Mouse (Mus musculus) CD8-positive naive resting alpha-beta T cell, adult 2 months (primary cell): ENCODE results near the gene Bmpr1a.

ENCODE experiments used
- DNase-seq, 2 experiments: peaks; one replicate each; pipeline ENCODE4 v3.0.0; 2022; ENCODE audit warnings: low read depth in 2 of 2, low spot score in 2 of 2

Gene Bmpr1a

DNA sequence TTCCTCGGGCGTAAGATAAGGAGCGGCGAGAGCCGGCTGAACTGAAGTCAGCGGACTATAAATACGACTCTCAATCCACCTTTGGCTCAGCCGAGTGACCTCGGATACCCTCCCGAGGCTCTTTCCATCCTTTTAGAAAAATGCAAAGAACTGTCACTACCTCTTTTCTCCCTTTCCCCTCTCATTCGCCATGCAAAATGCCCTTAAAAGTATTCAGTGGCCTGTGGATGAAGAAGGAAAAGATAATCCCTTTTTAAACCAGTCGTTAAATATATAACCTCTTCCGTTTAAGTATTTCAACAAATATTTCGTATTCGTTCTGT, at the start of gene Bmpr1a:
TSS of gene Bmpr1a (minus strand) at position 17 of the 323 bp plus-strand sequence.
- no peak for DNase-seq

DNA sequence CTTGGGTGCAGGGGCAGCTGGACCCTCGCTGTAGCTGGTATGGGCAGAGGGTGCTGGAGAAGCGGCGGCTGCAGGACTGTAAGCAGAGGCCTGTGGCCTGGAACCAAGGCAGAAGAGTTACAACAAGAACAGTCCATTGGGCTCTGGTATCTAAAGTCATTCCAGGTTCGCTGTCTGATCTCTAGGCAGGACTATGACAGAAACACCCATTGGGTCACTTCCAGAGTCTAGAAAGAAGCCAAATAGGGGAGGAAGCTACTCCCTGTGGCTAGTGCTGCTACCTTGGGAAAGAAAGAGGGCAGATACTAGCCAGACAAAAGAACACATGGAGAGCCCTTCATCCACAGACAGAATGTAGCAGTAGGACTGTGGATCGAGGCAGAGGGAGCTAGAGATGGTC, 49.1 kb upstream of the Bmpr1a start:
- no peak for DNase-seq

- DNase-seq = peak; percentile 43 to 55
Measured at GRCm38 (mm10) chr14:34549004-34549671, 46.0 kb upstream of the Bmpr1a start.

GRCm38 (mm10) chr14:34548391-34549001, 45.4 kb upstream of the Bmpr1a start:
- no peak for DNase-seq

DNA sequence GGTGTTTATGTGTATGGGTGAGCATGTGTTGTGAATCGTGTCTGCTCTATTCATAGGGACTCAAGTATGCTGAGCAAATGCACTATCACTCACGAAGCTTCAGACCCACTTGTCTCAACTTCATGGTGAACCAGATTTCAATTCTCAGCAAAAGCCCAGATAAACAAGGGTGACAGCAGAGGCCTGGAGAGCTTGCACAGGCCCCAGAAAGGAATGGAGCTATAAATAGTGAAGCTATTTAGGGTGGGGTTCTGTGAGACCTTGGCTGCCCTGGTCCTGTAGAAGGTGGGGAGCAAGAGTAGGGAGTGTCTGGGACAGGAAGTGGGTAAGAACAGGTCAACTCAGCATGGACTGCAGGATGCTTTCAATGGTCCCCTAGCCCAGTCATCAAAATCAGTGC, 41.4 kb upstream of the Bmpr1a start:
- DNase-seq = no peak

DNA sequence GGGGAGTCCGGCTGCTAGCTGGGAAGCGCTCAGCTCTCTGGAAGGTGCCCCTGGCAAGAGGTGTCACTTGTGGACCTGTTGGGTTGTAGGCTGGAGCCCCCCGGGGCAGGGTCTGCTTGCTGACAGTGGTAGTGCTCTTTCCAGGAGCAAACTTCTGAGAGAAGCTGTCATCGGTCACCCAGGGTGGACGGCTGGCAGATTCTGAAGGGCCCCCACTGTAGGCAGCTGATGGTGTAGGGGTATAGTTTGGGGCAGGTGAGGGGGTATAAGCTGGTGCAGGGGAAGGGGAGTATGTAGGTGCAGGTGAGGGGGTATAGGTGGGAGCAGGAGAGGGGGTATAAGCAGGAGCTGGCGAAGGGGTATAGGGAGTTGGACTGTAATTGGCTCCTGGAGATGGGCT, 40.9 kb upstream of the Bmpr1a start:
- DNase-seq = no peak

GRCm38 (mm10) chr14:34543596-34543995, 40.5 kb upstream of the Bmpr1a start:
- no peak for DNase-seq

DNA sequence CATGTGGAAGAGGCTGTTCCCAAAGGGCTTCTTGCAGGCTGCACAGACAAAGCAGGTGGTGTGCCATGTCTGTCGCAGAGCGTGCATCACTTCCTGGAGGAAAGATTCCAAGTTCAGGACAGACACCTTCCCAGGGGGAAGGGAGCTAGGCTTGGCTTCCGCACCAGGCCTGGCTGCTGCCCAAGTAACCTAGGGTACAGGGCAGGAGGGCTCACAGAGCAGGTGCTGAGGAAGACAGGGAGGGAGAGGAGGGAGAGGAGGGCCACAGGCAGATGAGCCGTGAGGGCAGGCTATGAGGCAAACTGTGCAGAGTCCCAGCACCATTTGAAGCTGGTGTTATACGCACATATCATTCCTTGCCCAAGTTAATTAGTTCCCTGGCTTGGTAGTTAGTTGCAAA, 38.8 kb upstream of the Bmpr1a start:
- no peak for DNase-seq

DNA sequence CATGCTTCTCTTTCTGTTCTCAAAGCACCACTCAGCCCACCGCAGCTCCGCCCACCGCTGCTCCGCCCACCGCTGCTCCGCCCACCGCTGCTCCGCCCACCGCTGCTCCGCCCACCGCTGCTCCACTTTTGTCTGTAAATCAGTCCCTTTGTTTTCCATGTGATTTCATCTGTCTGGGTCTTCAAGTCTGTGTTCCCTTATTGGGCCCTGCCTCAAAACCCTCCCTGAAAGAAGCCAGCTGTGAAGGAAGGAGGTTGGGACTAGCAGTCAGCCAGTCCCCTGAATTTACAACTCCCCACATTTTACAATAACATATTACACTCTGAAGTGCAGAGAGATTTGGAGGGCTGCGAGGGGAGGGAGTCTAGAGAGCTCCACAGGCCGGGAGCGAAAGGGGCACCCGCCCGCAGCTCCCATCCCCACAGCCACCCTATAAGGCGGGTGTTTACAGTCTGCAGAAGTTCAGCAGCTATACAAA, 37.6 kb upstream of the Bmpr1a start:
- DNase-seq = no peak

DNA sequence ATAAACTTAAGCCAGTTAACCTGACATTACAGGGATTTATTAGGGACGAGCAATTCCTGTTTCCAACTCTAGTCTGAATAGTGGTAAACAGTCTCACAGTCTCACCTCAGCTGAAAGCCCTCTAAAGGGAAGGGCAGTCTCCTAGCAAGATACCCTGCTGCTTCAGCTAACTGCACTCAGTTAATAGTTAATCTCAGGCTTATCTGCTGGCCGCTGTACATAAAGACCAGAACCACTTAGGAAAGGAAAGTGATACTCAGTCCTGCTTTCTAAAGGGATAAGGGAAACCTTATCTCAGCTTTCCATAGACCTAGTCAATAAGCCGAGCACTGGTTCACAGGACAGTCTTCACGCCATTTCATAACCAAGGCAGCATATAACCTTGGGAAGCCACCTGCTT, 32.7 kb upstream of the Bmpr1a start:
- DNase-seq = no peak

- no peak for DNase-seq
Measured at GRCm38 (mm10) chr14:34533537-34533936, 30.4 kb upstream of the Bmpr1a start.

DNA sequence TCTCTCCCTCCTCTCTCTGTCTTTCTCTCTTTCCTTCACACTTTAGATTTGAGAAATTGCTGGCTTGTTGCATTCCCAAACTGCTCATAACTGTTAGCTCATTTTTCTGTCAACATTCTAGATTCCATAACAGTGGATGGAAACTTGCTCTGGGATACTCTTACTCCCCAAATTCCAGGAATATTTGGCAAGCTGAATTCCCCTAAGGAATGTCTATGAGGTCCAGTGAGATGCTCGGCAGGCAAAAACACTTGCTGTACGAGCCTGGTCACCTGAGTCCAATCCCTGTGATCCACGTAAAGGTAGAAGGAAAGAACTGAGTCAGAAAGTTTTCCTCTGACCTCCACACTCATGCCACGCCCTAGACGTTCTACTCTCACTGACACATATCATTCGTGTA, 29.4 kb upstream of the Bmpr1a start:
- DNase-seq = no peak

GRCm38 (mm10) chr14:34528804-34529203, 25.7 kb upstream of the Bmpr1a start:
- no peak for DNase-seq

GRCm38 (mm10) chr14:34522701-34523100, 19.6 kb upstream of the Bmpr1a start, which contains the start of gene 9230112D13Rik:
TSS of gene 9230112D13Rik (minus strand) at chr14:34522801.
- DNase-seq = no peak

DNA sequence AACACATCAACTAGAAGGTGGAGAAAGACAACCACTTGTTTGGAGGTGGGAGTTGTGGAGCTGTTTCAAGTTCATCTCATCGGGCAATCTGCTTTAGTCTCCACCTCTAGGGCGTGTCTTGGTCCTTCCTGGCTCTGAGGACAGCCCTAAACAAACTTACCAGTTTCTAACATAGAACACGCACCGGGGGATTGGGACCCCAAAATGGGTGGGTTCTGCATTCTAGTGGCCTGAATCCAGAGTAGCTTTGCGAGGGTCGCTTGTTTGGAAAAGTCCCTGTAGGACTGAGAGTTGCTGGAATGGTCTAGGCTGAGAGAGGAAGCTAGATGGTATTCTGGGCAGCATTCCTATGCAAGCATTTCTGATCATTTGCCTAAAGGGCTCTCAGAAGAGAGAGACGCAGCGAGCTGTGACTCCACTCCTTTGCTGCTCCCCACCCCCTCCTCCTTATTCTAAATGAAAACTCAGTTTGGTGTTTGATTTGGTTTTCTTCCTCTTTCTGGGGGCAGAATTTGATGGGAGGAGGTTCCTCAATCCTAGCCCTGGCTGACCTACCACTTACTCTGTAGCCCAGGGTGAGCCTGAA, 14.9 kb upstream of the Bmpr1a start:
- no peak for DNase-seq

GRCm38 (mm10) chr14:34516960-34517577, 13.9 kb upstream of the Bmpr1a start:
- no peak for DNase-seq

DNA sequence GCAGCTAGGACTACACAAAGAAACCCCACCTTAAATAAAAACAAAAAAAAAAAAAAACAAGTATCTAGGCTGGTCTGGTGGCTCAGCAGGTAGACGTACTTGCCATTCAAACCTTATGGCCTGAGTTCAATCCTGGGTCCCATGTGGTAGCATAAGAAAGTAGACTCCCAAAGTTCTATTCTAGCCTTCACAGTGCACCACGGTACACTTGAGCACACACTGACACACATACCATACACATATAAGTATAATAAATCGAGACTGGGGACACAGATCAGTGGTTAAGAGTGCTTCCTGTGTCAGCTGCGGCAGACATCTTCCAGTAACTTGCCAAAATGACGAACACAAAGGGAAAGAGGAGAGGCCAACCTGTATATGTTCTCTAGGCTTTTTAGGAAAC, 12.7 kb upstream of the Bmpr1a start:
- DNase-seq = no peak

DNA sequence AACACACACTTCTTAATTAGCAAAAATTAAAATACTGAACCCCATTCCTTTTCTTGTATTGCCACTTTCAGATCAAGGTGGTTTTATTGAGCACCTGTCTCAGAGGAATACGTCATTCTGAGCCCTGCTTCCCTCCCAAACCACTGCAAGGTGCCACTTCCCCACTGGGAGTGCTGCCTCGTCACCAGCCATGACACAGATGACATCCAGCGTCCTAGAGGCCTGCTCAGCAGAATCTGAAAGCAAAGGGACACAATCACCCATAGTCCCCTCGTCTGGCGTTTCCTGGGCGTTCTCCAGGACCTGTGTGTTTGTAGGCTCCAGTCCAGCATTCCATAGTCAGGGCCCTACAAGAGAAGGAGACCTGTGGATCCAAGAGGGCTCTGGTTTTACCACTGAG, 11.0 kb upstream of the Bmpr1a start:
- DNase-seq = no peak

- DNase-seq = no peak
Measured at GRCm38 (mm10) chr14:34512602-34513001, 9.5 kb upstream of the Bmpr1a start.

GRCm38 (mm10) chr14:34511901-34512300, 8.8 kb upstream of the Bmpr1a start:
- no peak for DNase-seq

- no peak for DNase-seq
Measured at GRCm38 (mm10) chr14:34508842-34509439, 5.8 kb upstream of the Bmpr1a start.
